Mouse (Mus musculus) midbrain, embryonic 15.5 days (tissue): Measurements from ENCODE around the gene Dlg2. TPM values are rescaled to one million over a fixed set of nuclear protein-coding genes. Genes with fewer than 3 reads are reported as not detected.

Source experiments
- ATAC-seq: fragments of 200-750 bp; cut with Nextera tagmentation; replicated peaks from 2 replicates; pipeline ENCODE4 v1.8.0; 2017; ENCODE audit warnings: moderate TSS enrichment
- H3K27ac ChIP-seq: fragments of 300-500 bp; sonication (generic); 2 replicates; pipeline ENCODE4 v1.5.1; 2015; ENCODE audit warnings: mild to moderate bottlenecking, inconsistent platforms
- H3K27me3 ChIP-seq: fragments of 300-500 bp; sonication (generic); replicated peaks from 2 replicates; pipeline ENCODE4 v1.6.1; 2015; ENCODE audit warnings: inconsistent platforms
- H3K36me3 ChIP-seq: fragments of 300-500 bp; sonication (generic); replicated peaks from 2 replicates; pipeline ENCODE4 v1.6.1; 2015; ENCODE audit warnings: inconsistent platforms
- H3K4me1 ChIP-seq: fragments of 300-500 bp; sonication (generic); 2 replicates; pipeline ENCODE4 v1.6.1; 2015; ENCODE audit warnings: inconsistent platforms
- H3K4me2 ChIP-seq: fragments of 300-500 bp; sonication (generic); 2 replicates; pipeline ENCODE4 v1.6.1; 2015; ENCODE audit warnings: inconsistent platforms, mild to moderate bottlenecking, moderate library complexity
- H3K4me3 ChIP-seq: fragments of 300-500 bp; sonication (generic); 2 replicates; pipeline ENCODE4 v1.5.1; 2015; ENCODE audit warnings: mild to moderate bottlenecking, inconsistent platforms
- H3K9ac ChIP-seq: fragments of 300-500 bp; sonication (generic); 2 replicates; pipeline ENCODE4 v1.6.1; 2015; ENCODE audit warnings: mild to moderate bottlenecking, inconsistent platforms
- H3K9me3 ChIP-seq: fragments of 300-500 bp; sonication (generic); 2 replicates; pipeline ENCODE4 v1.6.1; 2016; ENCODE audit warnings: inconsistent platforms
- WGBS: fragments of 180-500 bp; shearing (Covaris S2); methylation state at CpG from one replicate; pipeline ENCODE4 v1.1.7; 2015; ENCODE audit warnings: mixed read lengths; 5-methylcytosine and 5-hydroxymethylcytosine counted together
- polyA plus RNA-seq: library from polyadenylated mRNA; unstranded; fragments of >200 nt; fragmentation: Nextera tagmentation; extraction: Ambion mirVana; gene quantifications from 2 replicates; pipeline ENCODE4 v1.2.1, GENCODE M21; 2015

The Dlg2 gene
- polyA plus RNA-seq, 1 experiment from 2014 or later: 28.8 TPM

GRCm38 (mm10) chr7:92047271-92047670 is 1570.8 kb downstream of the Dlg2 start:
- no peak for ATAC-seq
- Histone ChIP-seq H3K27ac (no peak overlapping the region), H3K4me3 (no peak overlapping the region), H3K9ac (no peak overlapping the region), H3K27me3 (no peaks in the 10 kb centered on the region), H3K4me2 (no peak overlapping the region), H3K4me1 (no peaks in the 10 kb centered on the region), H3K36me3 (no peaks in the 10 kb centered on the region), H3K9me3 (no peaks in the 10 kb centered on the region)
- 42% methylated on average over 2 of the region's 2 CpGs for WGBS

GRCm38 (mm10) chr7:92048876-92049275 is 1572.4 kb downstream of the Dlg2 start:
- Histone ChIP-seq H3K9me3 (no peaks in the 10 kb centered on the region), H3K27ac (no peak overlapping the region), H3K4me3 (no peak overlapping the region), H3K27me3 (no peaks in the 10 kb centered on the region), H3K9ac (no peak overlapping the region), H3K4me1 (no peaks in the 10 kb centered on the region), H3K4me2 (no peak overlapping the region), H3K36me3 (no peaks in the 10 kb centered on the region)
- WGBS: 89% methylated on average over 1 of the region's 1 CpGs
- ATAC-seq: no peak

- Histone ChIP-seq H3K9ac (no peak overlapping the region), H3K4me2 (no peak overlapping the region), H3K9me3 (no peaks in the 10 kb centered on the region), H3K4me1 (no peaks in the 10 kb centered on the region), H3K36me3 (no peaks in the 10 kb centered on the region), H3K27me3 (no peaks in the 10 kb centered on the region), H3K27ac (no peak overlapping the region), H3K4me3 (no peak overlapping the region)
- 36% methylated on average over 4 of the region's 4 CpGs for WGBS
- peak; percentile 75 for ATAC-seq
These were observed 1590.4 kb downstream of the Dlg2 start for GRCm38 (mm10) chr7:92066851-92067250.

GRCm38 (mm10) chr7:92087429-92087828 is 1611.0 kb downstream of the Dlg2 start:
- no peak overlapping the region for H3K27ac ChIP-seq
- 41% methylated on average over 3 of the region's 3 CpGs for WGBS
- no peak overlapping the region for H3K4me2 ChIP-seq
- no peak overlapping the region for H3K4me3 ChIP-seq
- no peaks in the 10 kb centered on the region for H3K9me3 ChIP-seq
- H3K4me1 ChIP-seq: no peaks in the 10 kb centered on the region
- no peak for ATAC-seq
- no peaks in the 10 kb centered on the region for H3K27me3 ChIP-seq
- no peaks in the 10 kb centered on the region for H3K36me3 ChIP-seq
- H3K9ac ChIP-seq: no peak overlapping the region

- no peak overlapping the region for H3K27ac ChIP-seq
- H3K4me3 ChIP-seq: no peak overlapping the region
- H3K9me3 ChIP-seq: no peaks in the 10 kb centered on the region
- H3K9ac ChIP-seq: no peak overlapping the region
- H3K36me3 ChIP-seq: no peaks in the 10 kb centered on the region
- no peaks in the 10 kb centered on the region for H3K4me1 ChIP-seq
- no peak overlapping the region for H3K4me2 ChIP-seq
- peak; percentile 86 for ATAC-seq
- WGBS: 4% methylated on average over 3 of the region's 3 CpGs
- no peaks in the 10 kb centered on the region for H3K27me3 ChIP-seq
These were observed 1617.4 kb downstream of the Dlg2 start for GRCm38 (mm10) chr7:92093860-92094259.

GRCm38 (mm10) chr7:92095198-92095597 is 1618.7 kb downstream of the Dlg2 start:
- H3K36me3 ChIP-seq: no peaks in the 10 kb centered on the region
- H3K27me3 ChIP-seq: no peaks in the 10 kb centered on the region
- no peak for ATAC-seq
- no peaks in the 10 kb centered on the region for H3K4me1 ChIP-seq
- H3K27ac ChIP-seq: no peak overlapping the region
- no peak overlapping the region for H3K9ac ChIP-seq
- H3K4me2 ChIP-seq: no peak overlapping the region
- 83% methylated on average over 3 of the region's 3 CpGs for WGBS
- no peaks in the 10 kb centered on the region for H3K9me3 ChIP-seq
- no peak overlapping the region for H3K4me3 ChIP-seq

- Histone ChIP-seq H3K27ac (peak overlapping the region; percentile 42; the same call in 1 of the 2 replicates), H3K4me2 (no peak overlapping the region), H3K36me3 (no peaks in the 10 kb centered on the region), H3K9me3 (no peaks in the 10 kb centered on the region), H3K4me3 (no peak overlapping the region), H3K27me3 (no peaks in the 10 kb centered on the region), H3K4me1 (0 out of 2 replicates have a peak, but pooled peaks cover 7% of the 10 kb centered on the region), H3K9ac (no peak overlapping the region)
- WGBS: 53% methylated on average over 2 of the region's 2 CpGs
- ATAC-seq: no peak; the same call in 1 of the 2 replicates
These were observed 1624.4 kb downstream of the Dlg2 start for GRCm38 (mm10) chr7:92100847-92101246.

GRCm38 (mm10) chr7:92102892-92103543 is 1626.5 kb downstream of the Dlg2 start:
- H3K27me3 ChIP-seq: no peaks in the 10 kb centered on the region
- no peak overlapping the region for H3K4me3 ChIP-seq
- no peak overlapping the region for H3K4me2 ChIP-seq
- 0 out of 2 replicates have a peak, but pooled peaks cover 7% of the 10 kb centered on the region for H3K4me1 ChIP-seq
- no peak overlapping the region for H3K27ac ChIP-seq
- WGBS: 17% methylated on average over 4 of the region's 4 CpGs
- no peaks in the 10 kb centered on the region for H3K36me3 ChIP-seq
- ATAC-seq: peak; percentile 84
- no peaks in the 10 kb centered on the region for H3K9me3 ChIP-seq
- no peak overlapping the region for H3K9ac ChIP-seq

- 36% methylated on average over 2 of the region's 2 CpGs for WGBS
- Histone ChIP-seq H3K27ac (no peak overlapping the region), H3K27me3 (no peaks in the 10 kb centered on the region), H3K4me1 (0 out of 2 replicates have a peak, but pooled peaks cover 7% of the 10 kb centered on the region), H3K9ac (no peak overlapping the region), H3K4me2 (no peak overlapping the region), H3K4me3 (no peak overlapping the region), H3K9me3 (no peaks in the 10 kb centered on the region), H3K36me3 (no peaks in the 10 kb centered on the region)
- peak; percentile 51 for ATAC-seq
These were observed 1629.0 kb downstream of the Dlg2 start for GRCm38 (mm10) chr7:92105477-92105876.

GRCm38 (mm10) chr7:92105956-92106355 is 1629.5 kb downstream of the Dlg2 start:
- no peak overlapping the region for H3K4me2 ChIP-seq
- no peaks in the 10 kb centered on the region for H3K36me3 ChIP-seq
- H3K4me3 ChIP-seq: no peak overlapping the region
- H3K27me3 ChIP-seq: no peaks in the 10 kb centered on the region
- no peak for ATAC-seq
- H3K9ac ChIP-seq: no peak overlapping the region
- no peaks in the 10 kb centered on the region for H3K9me3 ChIP-seq
- no peak overlapping the region for H3K27ac ChIP-seq
- H3K4me1 ChIP-seq: 0 out of 2 replicates have a peak, but pooled peaks cover 7% of the 10 kb centered on the region
- 85% methylated on average over 2 of the region's 2 CpGs for WGBS

GRCm38 (mm10) chr7:92113065-92113464 is 1636.6 kb downstream of the Dlg2 start:
- Histone ChIP-seq H3K9ac (no peak overlapping the region), H3K27ac (no peak overlapping the region), H3K4me2 (no peak overlapping the region), H3K4me3 (no peak overlapping the region), H3K36me3 (no peaks in the 10 kb centered on the region), H3K27me3 (no peaks in the 10 kb centered on the region), H3K4me1 (no peaks in the 10 kb centered on the region), H3K9me3 (no peaks in the 10 kb centered on the region)
- 87% methylated on average over 4 of the region's 4 CpGs for WGBS
- no peak for ATAC-seq

- Histone ChIP-seq H3K4me2 (no peak overlapping the region), H3K27ac (no peak overlapping the region), H3K4me1 (no peaks in the 10 kb centered on the region), H3K4me3 (no peak overlapping the region), H3K36me3 (no peaks in the 10 kb centered on the region), H3K9me3 (no peaks in the 10 kb centered on the region), H3K9ac (no peak overlapping the region), H3K27me3 (no peaks in the 10 kb centered on the region)
- ATAC-seq: no peak
- 90% methylated on average over 5 of the region's 5 CpGs for WGBS
These were observed 1638.9 kb downstream of the Dlg2 start for GRCm38 (mm10) chr7:92115237-92115871.

- Histone ChIP-seq H3K9ac (no peak overlapping the region), H3K9me3 (no peaks in the 10 kb centered on the region), H3K36me3 (no peaks in the 10 kb centered on the region), H3K4me2 (no peak overlapping the region), H3K4me3 (no peak overlapping the region), H3K27me3 (no peaks in the 10 kb centered on the region), H3K27ac (no peak overlapping the region), H3K4me1 (no peaks in the 10 kb centered on the region)
- 35% methylated on average over 2 of the region's 2 CpGs for WGBS
- no peak for ATAC-seq
These were observed 1646.8 kb downstream of the Dlg2 start for GRCm38 (mm10) chr7:92123276-92123675.
